9 mouse cellular contexts compared by ENCODE assay signal in genomic region chr12:64964560-64964959, GRCm38 (mm10). TPM values are rescaled to one million over a fixed set of nuclear protein-coding genes. Genes with fewer than 3 reads are reported as not detected.
A peak's percentile ranks its signal among the peaks of the same experiment; 100 is the strongest.
DNase-seq lines count a peak whose midpoint lies in the region; ATAC-seq and TF ChIP-seq lines count a peak whose summit lies in the region.
"Had no signal": no experiment of that assay in that cellular context is flagged by ENCODE, and none has a peak within 500 bp of the region (broad histone marks: within the 10 kb centered on the region; RNA-seq: fewer than 3 reads in every experiment).

No protein-coding gene starts in this region.

- peak overlapping the region; percentile 74 for H3K4me2 ChIP-seq in hindbrain, embryonic 16.5 days (ENCODE audit: low read length)
- peak overlapping the region; percentile 88 for H3K4me2 ChIP-seq in midbrain, postnatal 0 days (ENCODE audit: low read depth, low read length, poor library complexity, severe bottlenecking)

- peak overlapping the region; percentile 93 for H3K4me3 ChIP-seq in embryonic facial prominence, embryonic 10.5 days
- H3K4me3 ChIP-seq in hindbrain, embryonic 16.5 days (ENCODE audit: low read length): peak overlapping the region; percentile 79
- peak overlapping the region; percentile 69 for H3K4me3 ChIP-seq in midbrain, postnatal 0 days (ENCODE audit: low read depth, low read length)

- peak overlapping the region; percentile 61 for H3K9ac ChIP-seq in hindbrain, embryonic 16.5 days (ENCODE audit: low read depth, low read length)
- peak overlapping the region; percentile 59 for H3K9ac ChIP-seq in midbrain, postnatal 0 days (replicated peaks; ENCODE audit: low read length, poor library complexity, severe bottlenecking)

- H3K27me3 ChIP-seq in embryonic facial prominence, embryonic 10.5 days (replicated peaks; ENCODE audit: low read depth, poor library complexity, severe bottlenecking): no peaks in the 10 kb centered on the region
- H3K27me3 ChIP-seq in hindbrain, embryonic 16.5 days (replicated peaks; ENCODE audit: control insufficient read depth, insufficient read depth, low read length): no peaks in the 10 kb centered on the region
- no peaks in the 10 kb centered on the region for H3K27me3 ChIP-seq in midbrain, postnatal 0 days (ENCODE audit: insufficient read depth, low read length)

- ATAC-seq in hindbrain, embryonic 16.5 days: no peak
- no peak for ATAC-seq in midbrain, postnatal 0 days (ENCODE audit: low FRiP score)

- no peaks in the 10 kb centered on the region for H3K9me3 ChIP-seq in embryonic facial prominence, embryonic 10.5 days
- H3K9me3 ChIP-seq in hindbrain, embryonic 16.5 days (ENCODE audit: control insufficient read depth, low read length): no peaks in the 10 kb centered on the region
- no peaks in the 10 kb centered on the region for H3K9me3 ChIP-seq in midbrain, postnatal 0 days (ENCODE audit: low read length)

- intact Hi-C loops in gastrocnemius, postnatal 14 days (cut with DNase I; ENCODE audit: low total_unique reads): no loop called here

- peak; percentile 7 for DNase-seq in layer of hippocampus, adult 11-12 months (ENCODE audit: low spot score)
- no peak for DNase-seq in layer of hippocampus, postnatal 25 days (ENCODE audit: extremely low spot score in 1 of 2, low spot score in 1 of 2)
- no peak for DNase-seq in embryonic facial prominence, embryonic 10.5 days (ENCODE audit: low spot score)
- no peak for DNase-seq in midbrain, postnatal 0 days (ENCODE audit: low spot score)
- DNase-seq in gastrocnemius, postnatal 14 days: no peak
- DNase-seq in frontal cortex, postnatal 14 days (ENCODE audit: low spot score in 2 of 2): no peak
- no peak for DNase-seq in thymus, postnatal 14 days
- DNase-seq: thymus, postnatal 36 days had no signal

- 24% methylated on average over 4 of the region's 4 CpGs for WGBS in embryonic facial prominence, embryonic 10.5 days
- WGBS in hindbrain, embryonic 16.5 days: 26% methylated on average over 4 of the region's 4 CpGs
- 31% methylated on average over 4 of the region's 4 CpGs for WGBS in midbrain, postnatal 0 days

- no peak overlapping the region for H3K27ac ChIP-seq in embryonic facial prominence, embryonic 10.5 days (replicated peaks)
- H3K27ac ChIP-seq in hindbrain, embryonic 16.5 days (ENCODE audit: low read depth, low read length): peak overlapping the region; percentile 60
- no peak overlapping the region for H3K27ac ChIP-seq in midbrain, postnatal 0 days (ENCODE audit: low read depth, low read length)

- H3K36me3 ChIP-seq in embryonic facial prominence, embryonic 10.5 days (replicated peaks): no peaks in the 10 kb centered on the region
- H3K36me3 ChIP-seq in hindbrain, embryonic 16.5 days (ENCODE audit: control insufficient read depth, insufficient read depth, low read length): no peaks in the 10 kb centered on the region
- no peaks in the 10 kb centered on the region for H3K36me3 ChIP-seq in midbrain, postnatal 0 days (ENCODE audit: insufficient read depth, low read length)

- no peak for TF ChIP-seq CTCF in midbrain, postnatal 0 days (IDR thresholded peaks at IDR 0.05)

- H3K4me1 ChIP-seq in embryonic facial prominence, embryonic 10.5 days: peaks cover 30% of the 10 kb centered on the region
- peaks cover 16% of the 10 kb centered on the region for H3K4me1 ChIP-seq in hindbrain, embryonic 16.5 days (ENCODE audit: control insufficient read depth, insufficient read depth, low read depth, low read length)
- H3K4me1 ChIP-seq in midbrain, postnatal 0 days (ENCODE audit: insufficient read depth, low read length): peaks cover 16% of the 10 kb centered on the region; the same call in 1 of the 2 replicates

RNA-seq across cellular contexts. Expression of gene Klhl28, which starts 0.8 kb away (rescaled TPM):
- total RNA-seq in layer of hippocampus, postnatal 25 days (2021): 10 to 100 TPM; 22.4 to 23.3 TPM
- 9.0 and 10.2 TPM in 2 replicates for polyA plus RNA-seq in embryonic facial prominence, embryonic 10.5 days (2016; fragmentation: Nextera tagmentation; extraction: Ambion mirVana)
- 21.4 and 24.5 TPM in 2 replicates for polyA plus RNA-seq in hindbrain, embryonic 16.5 days (2015; fragmentation: Nextera tagmentation; extraction: Ambion mirVana)
- 21.3 and 25.4 TPM in 2 replicates for total RNA-seq in midbrain, postnatal 0 days (2014; rRNA removed)
- polyA plus RNA-seq in midbrain, postnatal 0 days (2015; fragmentation: Nextera tagmentation; extraction: Ambion mirVana): 22.6 and 23.4 TPM in 2 replicates
- 1 to 10 TPM; 7.7 to 9.1 TPM for total RNA-seq in gastrocnemius, postnatal 14 days (2021)

RNA-seq across cellular contexts. Expression of gene Togaram1, which starts 1.0 kb away (rescaled TPM):
- 10 to 100 TPM; 49.9 to 52.4 TPM for total RNA-seq in layer of hippocampus, postnatal 25 days (2021)
- polyA plus RNA-seq in embryonic facial prominence, embryonic 10.5 days (2016; fragmentation: Nextera tagmentation; extraction: Ambion mirVana): 29.4 and 31.5 TPM in 2 replicates
- 20.5 and 20.7 TPM in 2 replicates for polyA plus RNA-seq in hindbrain, embryonic 16.5 days (2015; fragmentation: Nextera tagmentation; extraction: Ambion mirVana)
- total RNA-seq in midbrain, postnatal 0 days (2014; rRNA removed): 27.1 and 34.1 TPM in 2 replicates
- polyA plus RNA-seq in midbrain, postnatal 0 days (2015; fragmentation: Nextera tagmentation; extraction: Ambion mirVana): 14.6 and 16.1 TPM in 2 replicates
- total RNA-seq in gastrocnemius, postnatal 14 days (2021): 1 to 10 TPM; 7.8 to 9.4 TPM

RNA-seq across cellular contexts. Expression of gene Gm527, which starts 46.9 kb away (rescaled TPM):
- total RNA-seq in layer of hippocampus, postnatal 25 days (2021): 10 to 100 TPM; 11.9 to 14.5 TPM
- 0.99 and 1.2 TPM in 2 replicates for polyA plus RNA-seq in embryonic facial prominence, embryonic 10.5 days (2016; fragmentation: Nextera tagmentation; extraction: Ambion mirVana)
- 1.4 and 2.4 TPM in 2 replicates for polyA plus RNA-seq in hindbrain, embryonic 16.5 days (2015; fragmentation: Nextera tagmentation; extraction: Ambion mirVana)
- total RNA-seq in midbrain, postnatal 0 days (2014; rRNA removed): 16.2 and 17.7 TPM in 2 replicates
- 2.0 and 2.4 TPM in 2 replicates for polyA plus RNA-seq in midbrain, postnatal 0 days (2015; fragmentation: Nextera tagmentation; extraction: Ambion mirVana)
- total RNA-seq in gastrocnemius, postnatal 14 days (2021): 1 to 10 TPM; 2.6 to 4.2 TPM
